Mouse (Mus musculus) forebrain, embryonic 14.5 days (tissue): ENCODE results near the gene Slc47a2. TPM values are rescaled to one million over a fixed set of nuclear protein-coding genes. Genes with fewer than 3 reads are reported as not detected.

ENCODE experiments used
- ATAC-seq: fragments of 200-750 bp; cut with Nextera tagmentation; 2 replicates; pipeline ENCODE4 v1.8.0; 2017; ENCODE audit warnings: mild to moderate bottlenecking, moderate library complexity
- DNase-seq: peaks from one replicate; pipeline ENCODE4 v3.0.0-alpha.2; 2015; ENCODE audit warnings: low spot score
- H3K27ac ChIP-seq: fragments of 300-500 bp; sonication (generic); 2 replicates; pipeline ENCODE4 v1.5.1; 2014; ENCODE audit warnings: low read depth, mild to moderate bottlenecking, control low read depth, low read length, moderate library complexity
- H3K27me3 ChIP-seq: fragments of 300-500 bp; sonication (generic); replicated peaks from 2 replicates; pipeline ENCODE4 v1.6.1; 2014; ENCODE audit warnings: low read length, control low read depth, mixed read lengths; ENCODE audit not compliant: control insufficient read depth, insufficient read depth
- H3K36me3 ChIP-seq: fragments of 300-500 bp; sonication (generic); 2 replicates; pipeline ENCODE4 v1.6.1; 2014; ENCODE audit warnings: low read length, control low read depth; ENCODE audit not compliant: control insufficient read depth, insufficient read depth
- H3K4me1 ChIP-seq: fragments of 300-500 bp; sonication (generic); 2 replicates; pipeline ENCODE4 v1.6.1; 2014; ENCODE audit warnings: antibody characterized with exemption, low read length, control low read depth; ENCODE audit not compliant: control insufficient read depth, insufficient read depth
- H3K4me2 ChIP-seq: fragments of 300-500 bp; sonication (generic); 2 replicates; pipeline ENCODE4 v1.6.1; 2014; ENCODE audit warnings: mild to moderate bottlenecking, control low read depth, low read length
- H3K4me3 ChIP-seq: fragments of 300-500 bp; sonication (generic); 2 replicates; pipeline ENCODE4 v1.5.1; 2014; ENCODE audit warnings: low read depth, low read length, control low read depth
- H3K9ac ChIP-seq: fragments of 300-500 bp; sonication (generic); 2 replicates; pipeline ENCODE4 v1.6.1; 2014; ENCODE audit warnings: mild to moderate bottlenecking, low read length, control low read depth, moderate library complexity
- H3K9me3 ChIP-seq: fragments of 300-500 bp; sonication (generic); replicated peaks from 2 replicates; pipeline ENCODE4 v1.6.1; 2016; ENCODE audit warnings: low read length, control low read depth, mixed read lengths; ENCODE audit not compliant: control insufficient read depth
- WGBS: fragments of 180-500 bp; shearing (Covaris S2); extraction: QIAGEN DNeasy Blood & Tissue Kit; methylation state at CpG from one replicate; pipeline ENCODE4 v1.1.7; 2014; 5-methylcytosine and 5-hydroxymethylcytosine counted together
- polyA plus RNA-seq: library from polyadenylated mRNA; unstranded; fragments of >200 nt; fragmentation: Nextera tagmentation; extraction: Ambion mirVana; gene quantifications from 2 replicates; pipeline ENCODE4 v1.2.1, GENCODE M21; 2014

Gene Slc47a2
- polyA plus RNA-seq, 1 experiment from 2014 or later = not detected

DNA sequence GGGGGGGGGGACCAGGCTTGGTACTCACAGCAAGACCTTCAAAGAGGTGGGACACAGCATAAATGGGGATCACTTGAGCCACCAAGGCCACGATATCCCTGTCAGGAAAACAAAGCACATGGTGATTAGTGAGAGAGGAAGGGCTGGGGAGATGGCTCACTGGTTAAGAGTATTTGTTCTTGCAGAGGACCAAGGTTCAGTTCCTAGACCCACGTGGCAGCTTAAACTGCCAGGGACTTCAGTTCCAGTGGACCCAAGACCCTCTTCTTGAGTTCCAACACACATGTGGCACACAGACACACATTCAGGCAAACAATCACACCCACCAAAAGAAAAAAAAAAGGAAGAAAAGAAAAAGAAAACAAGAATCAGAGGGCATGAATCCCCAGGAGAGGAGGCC lies 10.4 kb upstream of the Slc47a2 start:
- DNase-seq (no peak), ATAC-seq (no peak)
- Histone ChIP-seq H3K4me1 (no peaks in the 10 kb centered on the region), H3K27me3 (no peaks in the 10 kb centered on the region), H3K4me2 (no peak overlapping the region), H3K36me3 (no peaks in the 10 kb centered on the region), H3K27ac (no peak overlapping the region), H3K4me3 (no peak overlapping the region), H3K9me3 (no peaks in the 10 kb centered on the region), H3K9ac (no peak overlapping the region)
- WGBS = 71% methylated on average over 2 of the region's 2 CpGs

DNA sequence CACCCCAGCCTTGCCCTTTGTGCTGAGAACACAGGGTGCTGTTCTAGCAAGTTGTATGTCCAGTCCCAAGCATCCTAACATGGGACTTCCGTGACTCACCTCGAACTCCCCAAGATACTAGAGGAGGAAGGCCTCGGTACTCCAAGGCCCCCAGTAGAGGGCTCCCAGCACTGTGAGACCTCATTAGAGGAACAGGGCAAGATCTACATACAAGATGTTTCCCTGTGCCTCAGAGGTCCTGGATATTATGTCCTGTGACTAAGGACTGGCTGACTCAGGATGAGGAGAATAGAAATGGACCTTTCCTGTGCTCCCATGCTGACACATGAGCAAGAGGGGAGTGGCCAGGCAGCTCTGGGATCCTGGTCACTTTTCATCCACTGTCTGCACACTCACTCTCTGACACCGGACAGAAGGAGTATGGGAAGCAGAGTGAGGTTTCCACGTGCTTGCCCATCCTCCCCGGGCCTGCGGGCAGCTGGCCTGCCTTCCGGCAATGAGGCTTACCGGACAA lies 9.5 kb upstream of the Slc47a2 start:
- no peak overlapping the region for H3K27ac ChIP-seq
- ATAC-seq (no peak), DNase-seq (no peak)
- H3K9me3 ChIP-seq = no peaks in the 10 kb centered on the region
- no peak overlapping the region for H3K4me2 ChIP-seq
- no peak overlapping the region for H3K4me3 ChIP-seq
- H3K36me3 ChIP-seq = no peaks in the 10 kb centered on the region
- H3K4me1 ChIP-seq = no peaks in the 10 kb centered on the region
- WGBS = 49% methylated on average over 9 of the region's 9 CpGs
- H3K27me3 ChIP-seq = no peaks in the 10 kb centered on the region
- H3K9ac ChIP-seq = no peak overlapping the region

DNA sequence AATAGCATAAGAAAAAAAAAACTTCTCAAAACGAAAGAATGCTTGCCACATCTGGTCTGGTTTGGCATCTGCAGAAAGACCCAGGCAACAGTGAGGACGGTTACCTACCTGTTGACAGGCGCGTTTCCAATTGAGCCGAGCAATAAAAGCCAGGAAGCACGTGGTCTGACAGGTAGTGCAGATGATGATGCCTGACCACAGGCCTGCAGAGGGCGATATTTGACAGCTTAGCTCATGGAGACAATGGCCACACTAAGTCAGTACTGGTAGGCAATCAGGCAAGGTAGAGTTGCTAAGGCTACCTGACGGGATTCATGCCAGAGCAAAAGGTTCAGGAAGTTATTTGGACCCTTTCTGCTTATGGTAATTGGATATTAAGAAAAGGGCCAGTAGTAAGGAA lies 6.7 kb upstream of the Slc47a2 start:
- no peak overlapping the region for H3K4me2 ChIP-seq
- DNase-seq = peak; percentile 44
- no peaks in the 10 kb centered on the region for H3K27me3 ChIP-seq
- H3K9ac ChIP-seq = no peak overlapping the region
- no peaks in the 10 kb centered on the region for H3K4me1 ChIP-seq
- no peak overlapping the region for H3K27ac ChIP-seq
- H3K36me3 ChIP-seq = no peaks in the 10 kb centered on the region
- WGBS = 8% methylated on average over 8 of the region's 8 CpGs
- no peak overlapping the region for H3K4me3 ChIP-seq
- no peaks in the 10 kb centered on the region for H3K9me3 ChIP-seq
- ATAC-seq = no peak

DNA sequence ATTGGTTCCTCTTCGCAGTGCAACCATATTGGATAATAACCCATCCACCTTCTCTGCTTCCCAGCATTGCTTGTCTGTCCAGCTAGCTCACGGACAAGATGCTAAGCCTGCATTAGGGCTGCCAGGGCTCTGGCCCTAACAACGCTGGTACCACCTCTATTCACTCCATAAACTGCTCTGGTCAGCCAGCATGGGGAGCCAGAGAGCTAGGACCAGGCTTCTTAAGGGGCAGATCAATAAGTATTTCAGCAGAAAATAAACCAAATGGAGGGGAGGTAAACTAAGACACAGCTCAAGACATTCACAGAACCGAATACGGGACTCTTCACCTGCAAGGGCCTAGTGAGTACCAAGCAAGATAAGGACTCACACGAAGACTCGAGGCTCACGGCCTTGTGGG lies 3.5 kb upstream of the Slc47a2 start:
- no peak overlapping the region for H3K27ac ChIP-seq
- H3K9me3 ChIP-seq = no peaks in the 10 kb centered on the region
- H3K4me1 ChIP-seq = 0 out of 2 replicates have a peak, but pooled peaks cover 2% of the 10 kb centered on the region
- H3K9ac ChIP-seq = no peak overlapping the region
- H3K4me3 ChIP-seq = no peak overlapping the region
- H3K4me2 ChIP-seq = no peak overlapping the region
- WGBS = 62% methylated on average over 8 of the region's 8 CpGs
- H3K36me3 ChIP-seq = no peaks in the 10 kb centered on the region
- H3K27me3 ChIP-seq = peaks cover 23% of the 10 kb centered on the region
- no peak for ATAC-seq
- no peak for DNase-seq

DNA sequence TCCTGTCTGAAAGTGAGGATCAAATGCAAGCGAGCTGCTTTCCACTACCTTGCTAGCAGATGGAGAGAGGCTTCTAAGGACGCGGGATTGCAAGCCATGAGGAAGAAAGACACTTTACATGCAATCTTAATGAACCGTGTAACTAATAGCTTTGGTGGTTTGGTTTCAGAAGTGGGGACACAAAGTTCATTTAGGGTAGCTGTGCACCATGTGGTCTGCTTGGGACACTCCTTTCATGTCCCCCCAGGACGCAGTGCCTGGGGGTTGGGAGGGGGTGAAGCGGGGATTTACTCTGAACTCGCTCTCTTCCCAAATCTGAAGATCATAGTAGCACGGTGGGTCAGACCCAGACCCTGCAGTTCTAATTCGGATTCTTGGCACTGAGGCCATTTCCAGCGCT lies 689 bp downstream of the Slc47a2 start:
- no peak overlapping the region for H3K9ac ChIP-seq
- no peaks in the 10 kb centered on the region for H3K9me3 ChIP-seq
- no peaks in the 10 kb centered on the region for H3K36me3 ChIP-seq
- H3K4me1 ChIP-seq = 0 out of 2 replicates have a peak, but pooled peaks cover 2% of the 10 kb centered on the region
- H3K27ac ChIP-seq = no peak overlapping the region
- H3K4me2 ChIP-seq = peak overlapping the region; percentile 51
- H3K4me3 ChIP-seq = peak overlapping the region; percentile 31; the same call in 1 of the 2 replicates
- DNase-seq = no peak
- WGBS = 13% methylated on average over 10 of the region's 10 CpGs
- ATAC-seq = no peak
- peaks cover 23% of the 10 kb centered on the region for H3K27me3 ChIP-seq

DNA sequence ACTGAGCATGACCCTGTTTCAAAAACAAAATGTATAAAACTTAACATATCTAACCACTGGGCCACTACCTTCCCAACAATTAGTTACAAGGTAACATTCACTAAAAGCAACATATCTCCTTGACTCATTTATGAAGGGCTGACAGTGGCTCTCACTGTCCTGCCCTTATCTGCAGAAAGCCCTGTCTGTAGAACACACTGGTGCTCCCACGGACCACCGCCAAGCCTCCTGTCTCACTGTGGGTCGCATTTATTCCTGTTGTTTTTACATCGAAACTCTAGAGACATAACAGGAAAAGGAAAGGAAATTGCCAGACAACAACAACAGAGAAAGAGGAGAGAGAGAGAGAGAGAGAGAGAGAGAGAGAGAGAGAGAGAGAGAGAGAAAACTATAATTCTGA lies 1.4 kb downstream of the Slc47a2 start:
- H3K4me1 ChIP-seq = 0 out of 2 replicates have a peak, but pooled peaks cover 2% of the 10 kb centered on the region
- peaks cover 23% of the 10 kb centered on the region for H3K27me3 ChIP-seq
- DNase-seq = no peak
- H3K9me3 ChIP-seq = no peaks in the 10 kb centered on the region
- no peak overlapping the region for H3K27ac ChIP-seq
- no peak overlapping the region for H3K9ac ChIP-seq
- ATAC-seq = no peak
- H3K4me2 ChIP-seq = no peak overlapping the region
- no peaks in the 10 kb centered on the region for H3K36me3 ChIP-seq
- WGBS = 85% methylated on average over 4 of the region's 4 CpGs
- no peak overlapping the region for H3K4me3 ChIP-seq

DNA sequence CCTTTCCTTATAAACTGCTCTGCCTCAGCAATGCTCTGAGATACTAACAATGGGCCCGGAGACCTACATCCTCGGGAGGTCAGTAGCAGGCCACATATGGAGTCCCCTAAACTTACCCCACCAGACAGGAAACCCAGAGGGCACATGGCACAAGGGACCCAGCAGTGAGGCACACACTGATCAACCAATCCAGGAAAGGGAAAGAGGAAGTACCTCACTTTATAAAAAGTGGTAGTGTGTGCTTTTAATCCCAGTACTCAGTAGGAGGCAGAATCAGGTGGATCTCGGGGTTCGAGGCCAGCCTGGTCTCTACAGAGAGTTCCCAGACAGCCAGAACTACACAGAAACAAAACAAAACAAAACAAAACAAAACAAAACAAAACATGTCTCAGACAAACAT lies 2.3 kb downstream of the Slc47a2 start:
- Histone ChIP-seq H3K27ac (no peak overlapping the region), H3K36me3 (no peaks in the 10 kb centered on the region), H3K4me3 (no peak overlapping the region), H3K27me3 (peaks cover 23% of the 10 kb centered on the region), H3K4me1 (0 out of 2 replicates have a peak, but pooled peaks cover 2% of the 10 kb centered on the region), H3K9ac (no peak overlapping the region), H3K4me2 (no peak overlapping the region), H3K9me3 (no peaks in the 10 kb centered on the region)
- 85% methylated on average over 4 of the region's 4 CpGs for WGBS
- DNase-seq (no peak), ATAC-seq (no peak)

DNA sequence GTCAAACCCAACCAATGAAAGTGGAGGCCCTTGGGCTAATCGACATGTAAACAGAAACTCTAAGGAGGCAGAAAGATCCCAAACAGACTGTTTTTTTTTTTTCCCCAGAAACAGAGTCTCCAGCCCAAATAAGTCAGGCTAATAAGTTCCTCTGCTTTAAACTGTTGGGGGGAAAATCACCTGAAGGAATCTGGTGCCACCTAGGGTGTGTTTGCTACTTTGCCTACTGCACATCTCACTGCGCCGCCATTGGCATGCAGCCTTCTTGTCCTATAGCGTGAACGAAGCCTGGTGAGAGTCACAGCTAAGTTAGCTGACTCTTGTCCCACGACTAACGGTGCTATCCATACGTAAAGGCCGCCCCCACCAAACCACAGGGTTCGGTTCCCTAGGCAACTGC lies 5.1 kb downstream of the Slc47a2 start:
- ATAC-seq (no peak), DNase-seq (no peak)
- no peaks in the 10 kb centered on the region for H3K36me3 ChIP-seq
- 72% methylated on average over 10 of the region's 10 CpGs for WGBS
- H3K4me2 ChIP-seq = no peak overlapping the region
- no peaks in the 10 kb centered on the region for H3K9me3 ChIP-seq
- H3K4me3 ChIP-seq = no peak overlapping the region
- 0 out of 2 replicates have a peak, but pooled peaks cover 2% of the 10 kb centered on the region for H3K4me1 ChIP-seq
- no peak overlapping the region for H3K27ac ChIP-seq
- H3K9ac ChIP-seq = no peak overlapping the region
- peaks cover 9% of the 10 kb centered on the region; the same call in 1 of the 2 replicates for H3K27me3 ChIP-seq

DNA sequence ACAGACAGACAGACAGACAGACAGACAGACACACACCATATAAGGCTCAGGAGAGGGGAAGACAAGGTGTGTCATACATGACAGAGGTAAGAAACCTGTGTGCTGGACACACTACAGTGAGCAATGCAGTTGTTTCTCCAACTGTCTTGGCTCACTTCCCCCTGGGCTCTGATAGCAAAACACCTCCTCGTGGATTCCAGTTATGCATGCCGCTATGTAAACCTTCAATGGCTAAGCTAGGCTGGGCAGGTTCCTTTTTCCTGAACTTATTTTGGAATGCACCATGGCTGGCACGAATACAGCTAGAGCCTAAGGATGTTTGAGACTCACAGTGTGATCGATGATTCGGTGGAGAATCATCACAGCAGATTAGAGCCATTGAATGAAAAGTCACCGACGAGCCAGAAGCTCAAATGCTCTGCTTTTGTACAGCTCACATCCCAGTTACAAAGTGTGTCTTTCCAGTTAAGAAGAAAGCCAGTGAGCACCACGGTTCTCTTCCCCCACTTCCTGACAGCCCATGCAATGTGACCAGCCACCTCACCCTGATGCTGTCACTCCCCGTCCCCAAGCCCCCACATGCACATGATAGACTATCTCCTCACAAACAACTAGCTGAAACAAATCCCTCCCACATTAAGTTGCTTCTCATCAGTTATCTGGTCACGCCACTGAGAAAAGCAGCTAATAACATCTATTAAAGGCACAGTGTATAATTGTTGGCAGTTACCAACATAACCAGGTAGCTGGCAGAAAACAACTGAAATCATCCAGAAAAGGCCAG lies 21.6 kb downstream of the Slc47a2 start:
- DNase-seq (no peak), ATAC-seq (no peak)
- H3K4me2 ChIP-seq = no peak overlapping the region
- H3K9me3 ChIP-seq = no peaks in the 10 kb centered on the region
- no peaks in the 10 kb centered on the region for H3K4me1 ChIP-seq
- no peak overlapping the region for H3K4me3 ChIP-seq
- no peak overlapping the region for H3K9ac ChIP-seq
- no peak overlapping the region for H3K27ac ChIP-seq
- no peaks in the 10 kb centered on the region for H3K36me3 ChIP-seq
- 75% methylated on average over 10 of the region's 10 CpGs for WGBS
- no peaks in the 10 kb centered on the region for H3K27me3 ChIP-seq
